Mouse (Mus musculus) heart, adult 18-20 months (tissue): Measurements from ENCODE around the gene Abi1. TPM values are rescaled to one million over a fixed set of nuclear protein-coding genes. Genes with fewer than 3 reads are reported as not detected.

ENCODE experiments used
- DNase-seq, 2 experiments: peaks; one replicate each; pipeline ENCODE4 v3.0.0; 2021 to 2022; ENCODE audit warnings: mixed read lengths in 1 of 2
- long read RNA-seq, 2 experiments: library from polyadenylated mRNA; stranded (forward); transcript quantifications; one replicate each; pipeline ENCODE4 v2.0.0; 2021
- total RNA-seq, 2 experiments: library from RNA; stranded (reverse); gene quantifications; 2 replicates each; pipeline ENCODE4 v1.2.3; 2021

Gene Abi1
- total RNA-seq, result 10 to 100 TPM; 20.2 to 25.1 TPM
- long read RNA-seq, experiment 1, partial matches to known transcripts, result 0 of 16 reads
- long read RNA-seq, experiment 1, other reads (novel, unspliced or antisense), result 10 of 16 reads
- long read RNA-seq, experiment 2, partial matches to known transcripts, result 0 of 36 reads
- long read RNA-seq, experiment 2, other reads (novel, unspliced or antisense), result 35 of 36 reads

DNA sequence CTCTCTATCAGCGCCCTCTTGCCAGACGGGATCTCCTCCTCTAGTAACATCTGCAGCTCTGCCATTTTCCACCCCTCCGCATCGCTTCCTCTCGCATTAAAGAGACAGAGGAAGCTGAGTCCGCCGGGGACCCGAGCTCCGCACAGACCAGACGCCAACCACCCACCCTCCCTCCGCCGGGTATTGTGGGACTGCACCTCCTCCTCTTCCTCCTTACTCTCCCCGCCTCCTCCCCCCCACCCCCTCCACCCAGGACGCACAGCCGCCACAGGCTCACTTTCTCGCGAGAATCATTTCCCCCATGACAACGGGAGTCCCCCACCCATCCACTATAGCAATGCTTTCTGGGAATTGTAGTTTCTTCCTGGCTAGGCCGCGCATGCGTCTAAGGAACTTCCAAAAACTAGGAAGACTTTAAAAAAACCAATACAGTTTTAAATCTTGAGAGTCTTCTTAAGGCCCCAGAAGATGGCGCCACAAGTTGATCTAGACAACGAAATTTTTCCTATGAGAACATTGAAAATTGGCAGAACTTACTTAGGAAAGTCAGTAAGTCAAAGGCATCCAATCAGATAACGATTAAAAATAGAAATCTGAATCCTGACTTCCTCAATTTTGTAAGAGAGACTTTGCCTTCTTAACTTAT is at the start of gene Abi1:
Abi1 (minus strand) TSS at position 241 of the 646 bp plus-strand sequence.
- DNase-seq, result peak; percentile 96 to 97

- DNase-seq, result no peak
Measured at GRCm38 (mm10) chr2:23084540-23084939, 44.5 kb upstream of the Abi1 start.

DNA sequence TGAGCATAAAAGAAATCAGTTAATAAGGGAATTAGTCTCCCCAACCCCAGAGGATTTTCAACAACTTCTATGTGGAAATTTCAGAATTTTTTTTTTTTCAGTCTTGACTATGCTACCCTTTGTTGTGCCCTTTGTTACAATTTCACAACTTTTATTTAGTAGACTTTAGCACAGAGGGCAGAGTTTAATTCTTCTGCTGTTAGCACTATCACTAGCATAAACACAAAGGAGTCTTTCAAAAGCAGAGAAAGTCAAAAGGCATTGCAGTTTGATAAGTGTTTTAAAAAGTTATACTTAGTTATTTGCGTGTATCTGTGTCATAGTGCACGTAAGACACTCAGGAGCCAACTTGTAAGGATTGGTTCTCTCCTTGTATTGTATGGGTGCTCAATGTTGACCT is 38.5 kb upstream of the Abi1 start:
- DNase-seq, result no peak

GRCm38 (mm10) chr2:23077693-23078092 is 37.7 kb upstream of the Abi1 start:
- no peak for DNase-seq

- no peak for DNase-seq
Measured at GRCm38 (mm10) chr2:23076783-23077182, 36.7 kb upstream of the Abi1 start.

DNA sequence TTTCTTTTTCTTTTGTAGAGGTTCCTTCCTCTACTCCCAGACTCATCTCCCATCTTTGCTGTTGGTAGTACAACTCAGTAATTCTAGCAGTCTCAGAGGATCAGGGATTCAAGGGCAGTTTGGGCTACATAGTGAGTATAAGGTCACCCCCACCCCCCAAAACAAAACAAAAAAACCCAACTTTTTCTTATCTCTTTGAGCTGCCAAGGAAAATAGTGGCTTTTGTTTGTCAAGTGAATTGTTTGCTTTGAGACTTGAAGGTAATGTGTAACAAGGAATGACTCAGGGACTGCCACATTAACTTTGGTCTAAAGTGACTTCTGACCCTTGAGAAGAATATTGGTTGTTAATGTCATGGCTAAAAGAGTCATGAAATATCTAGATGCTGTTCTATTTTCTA is 35.8 kb upstream of the Abi1 start:
- DNase-seq, result no peak

DNA sequence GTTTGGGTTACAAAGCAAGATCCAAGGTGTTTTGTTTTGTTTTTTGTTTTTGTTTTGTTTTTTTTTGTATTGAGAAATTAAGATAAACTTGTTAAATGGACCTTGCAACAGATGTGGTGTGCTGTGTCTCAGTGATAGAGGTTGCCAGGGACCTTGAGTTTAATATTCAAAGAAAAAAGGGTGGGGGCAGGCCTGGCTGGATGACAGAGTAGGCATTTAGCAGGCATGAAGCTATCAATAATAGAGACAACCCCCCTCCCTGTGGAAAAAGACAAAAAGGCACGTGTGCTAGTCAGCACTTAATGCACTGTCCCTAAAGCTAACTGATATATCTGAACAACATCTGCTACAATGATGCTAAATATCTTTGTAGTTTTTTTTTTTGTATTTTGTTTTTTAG is 31.4 kb upstream of the Abi1 start:
- no peak for DNase-seq

GRCm38 (mm10) chr2:23070491-23070890 is 30.4 kb upstream of the Abi1 start:
- DNase-seq, result no peak

GRCm38 (mm10) chr2:23068894-23069744 is 29.1 kb upstream of the Abi1 start:
- DNase-seq, result peak; percentile 96

- no peak for DNase-seq
Measured at GRCm38 (mm10) chr2:23068370-23068737, 28.3 kb upstream of the Abi1 start.

- DNase-seq, result peak; percentile 97 to 99
Measured at GRCm38 (mm10) chr2:23067552-23068369, 27.7 kb upstream of the Abi1 start, which contains the start of gene Acbd5. TSS of gene Acbd5 (plus strand) at chr2:23068167.

DNA sequence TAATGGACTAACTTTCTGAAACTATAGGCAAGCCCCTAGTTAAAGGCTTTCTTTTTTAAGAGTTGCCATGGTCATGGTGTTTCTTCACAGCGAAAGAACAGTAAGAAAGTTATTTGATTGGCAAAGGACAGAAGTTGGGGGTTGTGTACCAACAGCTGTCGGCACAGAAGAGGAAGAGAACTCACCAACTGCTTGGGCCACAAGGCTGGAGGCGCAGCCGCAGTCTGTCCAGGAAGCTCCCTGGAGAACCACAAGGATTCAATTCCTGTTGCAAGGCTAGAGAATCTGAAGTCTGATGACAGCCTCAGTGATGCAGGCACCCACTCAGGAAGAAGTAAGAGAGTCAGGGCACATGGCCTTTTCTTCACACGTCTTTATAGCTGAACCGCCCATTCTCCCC is 12.5 kb upstream of the Abi1 start:
- DNase-seq, result peak in 1 of 2 experiments; percentile 71

DNA sequence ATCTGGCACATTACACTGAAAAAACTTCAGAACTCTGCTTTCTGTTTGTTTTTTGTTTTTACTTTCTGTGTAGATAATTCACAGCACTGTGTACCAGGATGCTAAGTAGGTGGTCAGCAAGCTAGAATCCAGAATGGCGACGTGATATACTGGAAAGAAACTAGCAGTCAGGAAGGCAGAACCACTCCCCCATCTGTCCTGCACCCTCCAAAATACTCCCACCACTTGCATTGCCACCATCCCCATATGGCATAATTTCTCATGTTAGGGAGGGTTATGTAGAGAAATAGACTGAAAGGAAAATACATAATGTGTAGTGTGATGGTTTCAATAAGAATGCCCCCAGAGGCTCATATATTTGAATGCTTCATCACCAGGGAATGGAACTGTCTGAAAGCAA is 11.8 kb upstream of the Abi1 start:
- DNase-seq, result no peak

- no peak for DNase-seq
Measured at GRCm38 (mm10) chr2:23048006-23048405, 8.0 kb upstream of the Abi1 start.

- no peak for DNase-seq
Measured at GRCm38 (mm10) chr2:23045703-23046102, 5.7 kb upstream of the Abi1 start.

DNA sequence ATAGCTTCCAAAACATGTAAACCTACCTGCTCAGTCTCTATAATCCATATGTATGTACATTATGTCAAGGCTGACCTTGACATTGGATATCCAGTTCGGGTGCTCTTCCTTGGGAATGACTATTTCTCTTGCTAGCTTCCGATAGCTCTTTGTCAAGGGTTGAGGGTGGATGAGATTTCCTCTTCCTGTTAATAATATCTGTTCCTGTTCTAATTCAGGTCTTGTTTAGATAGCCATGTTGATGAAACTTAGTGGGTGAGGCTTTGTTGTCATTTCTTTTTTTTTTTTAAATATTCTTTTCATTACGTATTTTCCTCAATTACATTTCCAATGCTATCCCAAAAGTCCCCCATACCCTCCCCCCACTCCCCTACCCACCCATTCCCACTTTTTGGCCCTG is 2.1 kb upstream of the Abi1 start:
- no peak for DNase-seq

DNA sequence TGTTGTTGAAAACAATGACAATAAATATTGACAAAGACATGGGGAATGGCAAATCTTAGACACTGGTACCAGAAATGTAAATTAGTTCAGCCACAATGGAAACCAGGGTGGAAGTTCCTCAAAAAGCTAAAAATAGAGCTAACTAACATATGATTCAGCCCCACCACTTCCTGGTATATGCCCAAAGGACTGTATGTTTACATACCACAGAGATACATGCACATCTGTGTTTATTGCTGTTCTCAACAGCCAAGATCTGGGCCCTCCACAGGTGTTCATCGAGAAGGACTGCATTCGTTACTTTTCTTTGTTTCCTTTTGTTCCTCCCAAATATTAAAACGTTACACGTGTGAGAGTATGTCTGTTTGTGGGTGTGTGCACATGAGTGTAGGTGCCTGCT is 1.4 kb upstream of the Abi1 start:
- DNase-seq, result peak in 1 of 2 experiments; percentile 32

- DNase-seq, result peak in 1 of 2 experiments; percentile 11
Measured at GRCm38 (mm10) chr2:23040690-23041089, 649 bp upstream of the Abi1 start.

DNA sequence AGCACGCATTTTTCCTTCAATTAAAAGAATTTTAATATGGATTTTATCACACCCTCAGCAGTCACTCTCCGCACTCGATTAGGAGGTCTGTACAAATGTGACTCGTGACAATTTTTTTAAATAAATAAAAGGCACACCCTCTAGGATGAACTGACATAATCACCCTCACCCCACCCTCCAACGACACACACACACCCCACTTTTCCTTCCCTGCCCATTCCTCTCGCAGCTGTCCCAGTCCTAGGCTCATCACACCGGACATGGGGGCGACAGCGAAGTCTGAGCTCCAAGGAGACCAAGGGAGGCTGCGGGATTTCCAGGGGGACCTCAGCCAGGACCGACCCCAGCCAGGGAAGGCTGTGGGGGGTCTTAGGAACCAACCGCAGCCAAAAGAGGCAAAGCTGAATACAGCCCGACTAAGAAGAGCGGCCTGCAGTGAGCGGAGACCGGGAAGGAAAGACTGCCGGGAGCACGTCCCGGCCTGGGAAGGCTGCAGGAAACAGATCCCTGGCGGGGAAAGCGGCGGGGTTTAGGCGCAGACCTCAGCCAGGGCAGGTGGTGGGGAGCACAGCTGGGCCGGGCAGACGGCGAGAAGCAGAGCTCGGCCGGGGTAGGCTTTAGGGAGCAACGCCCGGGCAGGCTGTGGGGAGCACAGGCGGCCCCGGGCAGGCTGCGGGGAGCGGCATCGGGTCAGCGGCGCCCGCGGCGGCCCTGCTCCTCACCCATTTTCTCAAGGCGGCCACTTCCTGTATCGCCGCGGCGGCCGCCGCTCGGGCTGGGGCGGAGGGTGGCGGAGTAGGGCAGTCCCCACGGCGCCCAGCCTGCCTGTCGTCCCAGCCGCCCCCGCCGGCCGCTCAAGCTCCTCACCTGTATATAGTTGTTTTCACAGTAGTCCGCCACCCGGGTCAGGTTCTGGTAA is 700 bp downstream of the Abi1 start:
- peak; percentile 60 to 67 for DNase-seq

DNA sequence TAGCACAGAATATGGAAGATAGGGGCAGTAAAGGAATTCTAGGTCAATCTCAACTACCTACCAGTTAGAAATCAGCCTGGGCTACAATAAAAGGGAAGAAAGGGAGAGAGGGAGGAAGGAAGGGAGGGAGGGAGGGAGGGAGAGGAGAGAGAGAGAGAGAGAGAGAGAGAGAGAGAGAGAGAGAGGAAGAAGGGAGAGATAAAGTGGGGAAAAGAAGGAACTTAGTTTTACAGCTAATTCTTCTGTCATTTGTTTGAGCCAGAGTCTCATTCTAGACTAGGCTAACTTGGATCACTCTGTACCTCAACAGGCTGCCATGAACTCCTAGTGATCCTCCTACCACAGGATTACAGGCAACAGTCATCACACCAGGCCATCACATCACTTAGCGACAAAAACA is 4.6 kb downstream of the Abi1 start:
- no peak for DNase-seq
